Mouse (Mus musculus) neural tube, embryonic 12.5 days (tissue): ENCODE data around the gene Myef2. TPM values are rescaled to one million over a fixed set of nuclear protein-coding genes. Genes with fewer than 3 reads are reported as not detected.
A peak's percentile ranks its signal among the peaks of the same experiment; 100 is the strongest.
"Not testable (repeated sequence)": the region's sequence is repeated elsewhere in the genome, so short reads cannot be mapped to it uniquely, and the experiment has no call there.

Source experiments
- ATAC-seq: fragments of 200-750 bp; cut with Nextera tagmentation; 2 replicates; pipeline ENCODE4 v1.8.0; 2017; ENCODE audit warnings: low read depth, mild to moderate bottlenecking, moderate TSS enrichment, moderate library complexity; ENCODE audit not compliant: low FRiP score
- H3K27ac ChIP-seq: fragments of 300-500 bp; sonication (generic); 2 replicates; pipeline ENCODE4 v1.5.1; 2016
- H3K27me3 ChIP-seq: fragments of 300-500 bp; sonication (generic); replicated peaks from 2 replicates; pipeline ENCODE4 v1.6.1; 2016; ENCODE audit warnings: mild to moderate bottlenecking
- H3K36me3 ChIP-seq: fragments of 300-500 bp; sonication (generic); 2 replicates; pipeline ENCODE4 v1.6.1; 2016; ENCODE audit warnings: mild to moderate bottlenecking
- H3K4me1 ChIP-seq: fragments of 300-500 bp; sonication (generic); 2 replicates; pipeline ENCODE4 v1.6.1; 2016
- H3K4me2 ChIP-seq: fragments of 300-500 bp; sonication (generic); replicated peaks from 2 replicates; pipeline ENCODE4 v1.6.1; 2016; ENCODE audit warnings: mild to moderate bottlenecking
- H3K4me3 ChIP-seq: fragments of 300-500 bp; sonication (generic); 2 replicates; pipeline ENCODE4 v1.5.1; 2016
- H3K9ac ChIP-seq: fragments of 300-500 bp; sonication (generic); 2 replicates; pipeline ENCODE4 v1.6.1; 2016; ENCODE audit warnings: mild to moderate bottlenecking
- H3K9me3 ChIP-seq: fragments of 300-500 bp; sonication (generic); 2 replicates; pipeline ENCODE4 v1.6.1; 2016; ENCODE audit warnings: mild to moderate bottlenecking
- WGBS: fragments of 180-500 bp; shearing (Covaris S2); methylation state at CpG from one replicate; pipeline ENCODE4 v1.1.7; 2016; 5-methylcytosine and 5-hydroxymethylcytosine counted together
- polyA plus RNA-seq: library from polyadenylated mRNA; unstranded; fragments of >200 nt; fragmentation: Nextera tagmentation; extraction: Ambion mirVana; gene quantifications from 2 replicates; pipeline ENCODE4 v1.2.1, GENCODE M21; 2016

Gene Myef2
- polyA plus RNA-seq, 1 experiment from 2014 or later, result 259 TPM

DNA sequence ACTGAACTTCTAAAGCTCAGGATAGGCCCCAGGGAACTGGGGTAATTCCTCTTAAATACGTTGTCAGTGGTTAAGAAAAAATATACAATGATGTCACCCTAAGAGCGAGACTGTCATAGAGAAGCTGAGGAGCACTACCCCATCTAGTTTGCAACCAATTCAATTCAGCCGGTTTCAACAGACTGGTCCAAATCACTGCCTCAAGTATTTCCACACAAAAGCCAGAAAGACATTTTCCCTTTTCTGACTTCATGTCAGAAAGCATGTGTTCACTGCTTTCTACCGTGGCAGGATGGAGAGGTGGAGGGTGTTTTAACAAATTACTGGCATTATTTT lies 1.2 kb downstream of the Myef2 start:
- H3K4me3 ChIP-seq, result peak overlapping the region; percentile 90
- peak; percentile 19; the same call in 1 of the 2 replicates for ATAC-seq
- H3K27me3 ChIP-seq, result no peaks in the 10 kb centered on the region
- no peaks in the 10 kb centered on the region for H3K36me3 ChIP-seq
- peak overlapping the region; percentile 97 for H3K9ac ChIP-seq
- WGBS, result 11% methylated on average over 4 of the region's 4 CpGs
- no peak overlapping the region for H3K27ac ChIP-seq
- peak overlapping the region; percentile 68 for H3K4me2 ChIP-seq
- no peaks in the 10 kb centered on the region for H3K9me3 ChIP-seq
- peaks cover 22% of the 10 kb centered on the region for H3K4me1 ChIP-seq

DNA sequence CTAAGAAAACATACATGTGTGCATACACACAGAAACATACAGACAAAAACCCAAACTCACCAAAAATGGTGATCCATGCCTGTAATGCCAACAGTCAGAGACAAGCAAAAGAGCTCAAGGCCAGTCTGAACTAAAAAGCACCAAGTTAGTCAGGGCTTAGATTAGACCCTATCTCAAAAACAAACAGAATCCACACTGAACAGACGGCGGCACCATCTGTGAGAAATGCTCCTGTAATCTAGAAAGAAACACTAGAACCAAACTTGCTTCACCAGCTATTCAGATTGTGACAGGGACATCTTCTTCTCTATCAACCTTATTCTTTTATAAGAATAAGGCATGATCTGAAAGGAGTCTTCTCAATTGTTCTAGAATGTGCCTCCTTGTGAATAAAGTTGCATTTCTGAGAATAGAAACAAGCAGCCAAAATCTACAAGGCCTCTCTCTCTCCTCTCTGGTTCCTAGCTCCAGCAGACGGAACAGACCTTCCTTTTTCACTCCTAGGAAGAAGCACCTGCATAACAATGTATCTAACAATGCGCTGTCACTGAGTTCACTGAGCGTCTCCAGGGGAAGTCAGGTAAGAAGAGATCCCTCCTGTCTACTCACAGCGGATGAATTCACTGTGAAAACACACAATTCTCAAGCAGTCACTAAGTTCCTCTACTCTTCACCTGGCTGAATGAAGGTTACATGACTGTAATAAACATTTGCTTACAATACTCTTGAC lies 3.9 kb downstream of the Myef2 start:
- no peak overlapping the region for H3K27ac ChIP-seq
- H3K27me3 ChIP-seq, result no peaks in the 10 kb centered on the region
- WGBS, result 80% methylated on average over 6 of the region's 6 CpGs
- no peak for ATAC-seq
- no peak overlapping the region for H3K4me3 ChIP-seq
- no peak overlapping the region for H3K9ac ChIP-seq
- H3K4me2 ChIP-seq, result 0 out of 2 replicates have a peak overlapping the region, but pooled peaks have one; percentile 12
- H3K4me1 ChIP-seq, result peaks cover 22% of the 10 kb centered on the region
- peaks cover 11% of the 10 kb centered on the region; the same call in 1 of the 2 replicates for H3K36me3 ChIP-seq
- no peaks in the 10 kb centered on the region for H3K9me3 ChIP-seq

DNA sequence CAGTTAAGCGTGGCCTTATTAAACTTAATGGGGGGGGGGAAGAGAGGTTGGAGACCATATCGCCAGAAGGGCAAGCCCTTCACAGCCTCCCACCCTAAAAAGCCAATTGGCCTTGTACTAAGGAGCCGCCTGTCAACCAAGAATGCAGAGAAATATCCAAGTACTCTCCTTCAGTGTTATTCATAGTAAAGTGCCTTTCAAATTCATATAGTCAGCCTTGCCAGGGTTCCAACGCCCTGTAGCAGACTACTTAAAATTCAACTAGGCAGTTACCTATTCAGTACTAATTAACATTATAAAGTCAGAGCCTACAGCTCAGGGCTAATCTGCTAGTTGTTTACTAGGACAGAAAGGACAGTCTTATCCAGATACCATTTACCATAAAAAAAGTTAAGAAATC lies 16.9 kb downstream of the Myef2 start:
- not testable (repeated sequence) for H3K27me3 ChIP-seq, H3K9me3 ChIP-seq, H3K4me1 ChIP-seq, H3K4me2 ChIP-seq, H3K4me3 ChIP-seq, H3K9ac ChIP-seq, H3K27ac ChIP-seq, ATAC-seq
- WGBS, result 89% methylated on average over 4 of the region's 4 CpGs
- H3K36me3 ChIP-seq, result peaks cover 42% of the 10 kb centered on the region

DNA sequence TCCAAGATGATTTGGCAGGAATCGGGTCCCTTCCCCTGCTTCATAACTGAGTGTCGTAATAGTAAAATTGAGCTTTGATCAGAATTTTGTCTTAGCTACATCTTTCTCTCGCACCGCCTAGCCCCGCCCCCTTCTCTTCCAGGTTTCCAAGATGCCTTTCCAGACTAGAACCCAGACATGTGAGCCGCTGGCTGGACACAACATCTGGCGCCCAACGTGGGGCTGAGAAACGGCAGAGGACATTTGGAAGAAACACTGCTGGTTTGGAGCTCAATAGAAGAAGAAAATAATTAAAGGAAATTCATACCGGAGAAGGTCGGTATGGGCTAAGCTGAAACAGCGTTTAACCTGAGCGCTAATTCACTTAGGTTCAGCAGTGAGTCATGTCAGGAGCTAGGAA lies 19.0 kb downstream of the Myef2 start:
- ATAC-seq, H3K9me3 ChIP-seq, H3K9ac ChIP-seq, H3K4me3 ChIP-seq, H3K27ac ChIP-seq, H3K4me2 ChIP-seq, H3K27me3 ChIP-seq, H3K4me1 ChIP-seq: not testable (repeated sequence)
- peaks cover 47% of the 10 kb centered on the region for H3K36me3 ChIP-seq
- 96% methylated on average over 13 of the region's 13 CpGs for WGBS

DNA sequence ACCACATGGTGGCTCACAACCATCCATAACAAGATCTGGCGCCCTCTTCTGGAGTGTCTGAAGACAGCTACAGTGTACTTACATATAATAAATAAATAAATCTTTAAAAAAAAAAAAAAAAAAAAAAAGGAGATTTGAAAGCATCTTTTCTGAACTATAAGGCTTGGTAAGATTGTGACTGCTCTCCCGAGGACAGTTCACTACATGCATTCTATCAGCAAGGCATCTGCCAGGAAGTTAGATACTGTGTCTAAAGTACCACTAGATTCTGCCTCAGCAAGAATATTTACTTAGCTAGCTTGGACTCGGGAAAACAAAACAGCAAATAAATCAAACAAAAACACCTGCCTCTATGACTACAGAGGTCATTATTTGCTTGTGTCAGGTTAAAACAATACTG lies 31.3 kb downstream of the Myef2 start:
- not testable (repeated sequence) for H3K4me3 ChIP-seq, H3K27me3 ChIP-seq, H3K4me1 ChIP-seq, H3K4me2 ChIP-seq, ATAC-seq, H3K9ac ChIP-seq, H3K27ac ChIP-seq, H3K9me3 ChIP-seq
- 75% methylated on average over 3 of the region's 3 CpGs for WGBS
- H3K36me3 ChIP-seq, result peaks cover 39% of the 10 kb centered on the region

DNA sequence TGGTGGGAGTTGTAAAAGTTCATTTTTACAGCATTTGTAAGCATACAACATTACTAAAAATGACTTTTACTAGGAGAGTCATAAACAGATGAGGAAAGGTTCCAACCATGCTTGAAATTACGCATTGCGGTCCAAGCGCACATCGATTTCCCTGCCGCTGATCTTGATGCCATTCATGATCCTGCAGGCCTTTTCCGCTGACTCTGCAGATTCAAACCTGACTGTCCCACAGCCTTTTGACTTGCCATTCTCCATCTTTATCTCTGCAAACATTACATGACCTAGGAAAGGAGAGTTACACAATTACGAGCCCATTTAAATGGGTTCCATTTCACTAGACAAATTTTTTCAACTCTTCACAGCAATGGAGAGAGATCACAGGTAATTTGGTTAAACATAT lies 34.7 kb downstream of the Myef2 start:
- Histone ChIP-seq H3K4me1 (no peaks in the 10 kb centered on the region), H3K4me3 (no peak overlapping the region), H3K9me3 (no peaks in the 10 kb centered on the region), H3K27ac (no peak overlapping the region), H3K36me3 (peaks cover 32% of the 10 kb centered on the region), H3K4me2 (no peak overlapping the region), H3K27me3 (no peaks in the 10 kb centered on the region), H3K9ac (no peak overlapping the region)
- WGBS, result 93% methylated on average over 7 of the region's 7 CpGs
- no peak for ATAC-seq

DNA sequence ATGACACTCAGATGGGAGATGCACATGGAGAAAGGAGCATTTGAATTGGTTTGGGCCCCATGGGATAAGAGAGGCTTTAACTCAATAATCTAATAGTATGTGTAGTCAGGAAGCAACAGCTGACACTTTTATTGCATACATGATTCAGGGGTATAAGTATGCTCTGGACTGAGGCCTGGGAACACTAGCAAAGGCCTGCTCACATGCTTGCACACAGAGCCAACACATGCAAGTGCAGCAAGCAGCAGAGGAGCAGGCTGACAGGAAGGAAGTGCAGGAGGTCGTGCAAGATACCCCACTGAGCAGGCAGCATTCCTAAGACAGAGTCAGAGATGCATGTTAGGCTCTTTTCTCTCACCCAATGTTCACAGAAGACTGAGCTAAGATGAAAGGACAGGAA lies 39.6 kb downstream of the Myef2 start:
- H3K4me1 ChIP-seq, result no peaks in the 10 kb centered on the region; the same call in 1 of the 2 replicates
- H3K27me3 ChIP-seq, result no peaks in the 10 kb centered on the region
- 0 out of 2 replicates have a peak overlapping the region, but pooled peaks have one; percentile 12 for H3K27ac ChIP-seq
- no peak for ATAC-seq
- peaks cover 22% of the 10 kb centered on the region for H3K36me3 ChIP-seq
- H3K4me2 ChIP-seq, result no peak overlapping the region
- no peak overlapping the region for H3K9ac ChIP-seq
- no peaks in the 10 kb centered on the region for H3K9me3 ChIP-seq
- H3K4me3 ChIP-seq, result no peak overlapping the region
- WGBS, result 3% methylated on average over 1 of the region's 1 CpGs

DNA sequence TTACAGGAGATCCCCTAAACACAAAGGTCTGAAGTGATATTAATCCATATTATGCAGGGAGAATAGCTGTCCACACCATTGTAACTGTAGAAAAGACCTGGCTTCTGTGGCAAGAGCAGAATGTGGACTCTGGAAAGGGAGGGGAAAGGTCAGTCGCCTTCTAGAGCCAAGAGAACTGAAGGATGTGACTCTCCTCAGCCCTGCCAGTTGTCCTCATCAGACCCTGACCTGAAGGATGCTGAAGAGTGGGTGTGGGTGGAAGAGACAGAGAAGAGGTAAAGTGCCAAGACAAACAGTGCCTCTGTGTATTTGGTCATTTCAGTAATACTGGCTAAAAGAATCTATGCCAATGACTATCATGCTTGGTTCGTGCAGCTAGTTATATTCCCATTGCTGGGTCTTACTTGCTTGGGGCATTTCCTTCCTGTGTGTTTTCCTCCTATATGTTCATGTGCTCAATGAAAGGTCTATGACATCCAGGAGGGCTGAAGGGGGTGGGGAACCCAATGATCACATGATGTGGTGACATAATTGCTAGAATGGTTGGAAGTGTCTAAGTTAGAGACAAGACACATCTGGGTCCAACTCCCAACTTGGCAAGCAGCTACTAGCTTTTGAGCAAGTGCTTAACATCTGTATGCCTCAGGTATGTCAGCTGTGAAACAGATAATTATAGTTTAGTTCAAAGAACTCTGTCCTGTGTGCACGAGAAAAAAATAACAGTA lies 50.2 kb downstream of the Myef2 start:
- Histone ChIP-seq H3K4me2 (no peak overlapping the region), H3K27ac (no peak overlapping the region), H3K4me3 (no peak overlapping the region), H3K4me1 (no peaks in the 10 kb centered on the region), H3K27me3 (no peaks in the 10 kb centered on the region), H3K36me3 (peaks cover 6% of the 10 kb centered on the region; the same call in 1 of the 2 replicates), H3K9ac (no peak overlapping the region), H3K9me3 (no peaks in the 10 kb centered on the region)
- WGBS, result 89% methylated on average over 3 of the region's 3 CpGs
- no peak for ATAC-seq

DNA sequence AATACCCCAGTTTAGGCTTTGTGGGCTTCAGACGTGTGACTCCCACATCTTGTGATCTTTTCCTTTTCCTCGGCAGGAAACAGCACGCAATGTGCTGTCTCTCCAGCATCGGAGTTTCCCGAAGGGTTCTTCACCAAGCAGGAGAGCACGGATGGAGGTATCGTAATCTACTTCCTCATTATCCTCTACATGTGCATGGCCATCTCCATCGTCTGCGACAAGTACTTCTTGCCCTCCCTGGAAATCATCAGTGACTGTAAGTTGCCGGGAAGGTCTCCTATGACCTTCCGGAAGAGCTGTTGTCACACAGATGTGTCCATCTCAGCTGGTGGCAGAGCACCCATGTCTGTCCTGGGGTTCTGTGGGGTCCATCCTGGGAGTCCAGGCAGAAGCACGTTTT lies 54.8 kb downstream of the Myef2 start:
- no peaks in the 10 kb centered on the region for H3K4me1 ChIP-seq
- no peak overlapping the region for H3K27ac ChIP-seq
- 93% methylated on average over 12 of the region's 12 CpGs for WGBS
- no peak overlapping the region for H3K9ac ChIP-seq
- H3K4me2 ChIP-seq, result no peak overlapping the region
- H3K9me3 ChIP-seq, result no peaks in the 10 kb centered on the region
- H3K36me3 ChIP-seq, result peaks cover 6% of the 10 kb centered on the region; the same call in 1 of the 2 replicates
- no peak for ATAC-seq
- no peaks in the 10 kb centered on the region for H3K27me3 ChIP-seq
- no peak overlapping the region for H3K4me3 ChIP-seq

DNA sequence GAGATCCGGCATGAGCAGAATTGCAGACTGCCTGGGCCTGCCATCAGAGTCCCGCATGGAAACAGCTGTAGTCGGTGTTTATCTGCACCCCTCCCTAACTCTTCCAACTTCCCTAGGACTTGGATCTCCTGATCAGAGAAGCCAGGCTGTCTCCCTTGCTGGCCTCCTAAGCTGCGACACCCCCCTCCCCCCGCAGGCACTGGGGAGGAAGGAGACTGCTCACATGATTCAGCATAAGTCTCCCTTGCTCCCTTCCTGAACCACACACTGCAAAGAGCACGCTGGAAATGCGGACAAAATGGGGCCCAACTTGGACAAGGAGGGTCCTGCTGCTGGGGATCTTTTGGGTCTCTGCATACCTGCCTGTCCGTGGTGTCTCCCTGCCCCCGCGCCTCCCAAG lies 55.6 kb downstream of the Myef2 start, which contains the start of gene Slc24a5:
Slc24a5 (plus strand) TSS at position 231 of the 400 bp plus-strand sequence.
- Histone ChIP-seq H3K4me3 (no peak within 1 kb of the TSS), H3K36me3 (peaks cover 6% of the 10 kb centered on the region; the same call in 1 of the 2 replicates), H3K9me3 (no peaks in the 10 kb centered on the region), H3K27me3 (no peaks in the 10 kb centered on the region), H3K27ac (no peak within 1 kb of the TSS), H3K4me2 (no peak within 1 kb of the TSS), H3K9ac (no peak within 1 kb of the TSS), H3K4me1 (no peaks in the 10 kb centered on the region)
- 80% methylated on average over 10 of the region's 10 CpGs for WGBS
- ATAC-seq, result no peak

DNA sequence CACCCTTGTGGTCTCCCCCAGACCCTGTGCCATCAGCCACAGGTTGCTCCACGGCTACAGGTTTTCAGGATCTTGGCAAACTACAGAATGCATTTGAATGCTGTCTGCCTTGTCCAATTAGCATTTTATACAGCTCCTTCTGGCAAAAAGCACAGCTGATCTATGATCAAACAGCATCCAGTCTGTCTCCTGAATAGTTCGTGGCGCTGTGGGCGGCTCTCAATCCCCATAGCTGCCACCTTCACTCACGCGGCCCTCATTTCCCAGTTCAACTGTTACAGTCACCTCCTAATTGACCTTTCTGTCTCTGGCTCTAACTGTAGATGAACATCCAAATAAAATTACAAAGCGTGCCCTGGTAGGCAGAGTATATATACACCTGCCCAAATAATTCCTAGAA lies 56.1 kb downstream of the Myef2 start:
- Histone ChIP-seq H3K27me3 (no peaks in the 10 kb centered on the region), H3K36me3 (peaks cover 6% of the 10 kb centered on the region; the same call in 1 of the 2 replicates), H3K27ac (no peak overlapping the region), H3K4me1 (no peaks in the 10 kb centered on the region), H3K4me3 (no peak overlapping the region), H3K9ac (no peak overlapping the region), H3K4me2 (no peak overlapping the region), H3K9me3 (no peaks in the 10 kb centered on the region)
- ATAC-seq, result no peak
- 89% methylated on average over 7 of the region's 7 CpGs for WGBS

DNA sequence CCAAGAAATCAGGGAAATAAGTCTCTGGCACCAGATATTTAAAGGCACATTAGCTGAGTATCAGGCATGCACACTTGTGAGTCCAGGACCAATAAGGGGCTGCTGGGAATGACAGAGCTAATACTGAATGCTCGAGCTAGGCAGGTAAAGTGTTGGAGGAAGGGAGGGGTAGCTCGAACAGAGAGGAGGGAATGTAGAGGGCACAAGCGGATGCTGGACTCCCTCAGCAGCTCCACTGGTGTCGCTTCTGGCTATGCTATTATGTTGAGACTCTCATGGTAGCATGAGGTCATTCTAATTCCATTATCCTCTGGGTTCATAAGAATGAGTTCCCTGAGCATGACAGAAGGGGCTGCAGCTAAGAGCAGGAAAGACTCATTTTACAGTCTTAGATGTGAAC lies 60.5 kb downstream of the Myef2 start:
- H3K9ac ChIP-seq, result no peak overlapping the region
- H3K27me3 ChIP-seq, result no peaks in the 10 kb centered on the region
- no peak overlapping the region for H3K27ac ChIP-seq
- no peak overlapping the region for H3K4me2 ChIP-seq
- ATAC-seq, result no peak
- H3K36me3 ChIP-seq, result no peaks in the 10 kb centered on the region
- no peaks in the 10 kb centered on the region for H3K9me3 ChIP-seq
- 71% methylated on average over 4 of the region's 4 CpGs for WGBS
- no peaks in the 10 kb centered on the region for H3K4me1 ChIP-seq
- H3K4me3 ChIP-seq, result no peak overlapping the region
